Mouse (Mus musculus): ENCODE measurements around the gene Bicc1. TPM values are rescaled to one million over a fixed set of nuclear protein-coding genes. Genes with fewer than 3 reads are reported as not detected.

Bicc1 gene
- polyA plus RNA-seq, 1 experiment from 2014 or later, result 6.4 TPM

DNA sequence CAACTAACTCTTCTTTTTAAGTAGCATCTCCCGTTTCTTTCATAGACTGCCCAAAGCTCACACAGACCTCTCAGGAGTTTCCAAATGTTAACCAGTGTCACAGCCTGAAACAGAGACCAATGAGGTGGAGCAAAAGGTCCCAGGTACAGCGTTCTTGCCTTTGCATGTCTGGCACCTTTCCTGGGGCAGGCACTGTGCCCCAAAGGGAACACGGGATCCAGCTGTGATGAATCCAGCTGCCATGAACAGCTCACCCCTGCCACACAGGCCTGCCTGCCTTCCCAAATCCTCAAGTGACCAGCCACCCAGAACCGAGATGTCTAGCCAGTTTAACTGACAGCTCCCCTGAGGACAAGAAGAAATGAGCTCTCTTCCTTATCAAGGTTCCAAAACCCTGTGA is 36.1 kb downstream of the Bicc1 start:
- no peak for TF ChIP-seq CTCF (IDR thresholded peaks at IDR 0.05; ENCODE audit: low read depth)
- H3K36me3 ChIP-seq (ENCODE audit: control insufficient read depth, insufficient read depth), result no peaks in the 10 kb centered on the region
- no peak for ATAC-seq
- H3K27me3 ChIP-seq (replicated peaks; ENCODE audit: control insufficient read depth, insufficient read depth, low read length), result no peaks in the 10 kb centered on the region
- H3K27ac ChIP-seq (ENCODE audit: low read depth, low read length), result no peak overlapping the region
- no peak overlapping the region for H3K9ac ChIP-seq (ENCODE audit: low read depth, low read length)
- no peak overlapping the region for H3K4me3 ChIP-seq (ENCODE audit: low read depth, low read length)
- 56% methylated on average over 4 of the region's 4 CpGs for WGBS
- no peaks in the 10 kb centered on the region for H3K9me3 ChIP-seq (ENCODE audit: control insufficient read depth)
- no peaks in the 10 kb centered on the region for H3K4me1 ChIP-seq (replicated peaks; ENCODE audit: control insufficient read depth, insufficient read depth, low read length)
- no peak overlapping the region for H3K4me2 ChIP-seq (replicated peaks; ENCODE audit: low read depth)

DNA sequence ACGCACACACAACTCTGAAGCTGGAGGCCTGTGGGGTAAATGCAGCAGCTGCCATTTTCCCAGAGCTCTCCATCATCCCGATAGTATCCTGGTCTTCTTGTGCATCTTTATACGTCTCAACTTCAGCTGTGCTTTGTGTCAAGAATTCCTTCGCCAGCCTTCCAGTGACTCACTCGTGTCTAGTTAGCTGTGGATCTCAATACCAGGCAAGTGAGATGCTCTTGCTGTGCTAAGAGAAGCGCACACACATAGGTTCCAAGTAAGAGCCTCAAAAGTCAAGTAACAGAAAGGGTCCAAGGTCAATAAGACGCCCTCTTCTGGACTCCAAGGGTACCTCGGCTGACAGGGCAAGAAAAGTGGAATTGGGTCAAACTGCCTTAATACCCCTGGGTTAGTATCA is 37.0 kb downstream of the Bicc1 start:
- 84% methylated on average over 8 of the region's 8 CpGs for WGBS
- H3K4me1 ChIP-seq (replicated peaks; ENCODE audit: control insufficient read depth, insufficient read depth, low read length), result no peaks in the 10 kb centered on the region
- no peak for TF ChIP-seq CTCF (IDR thresholded peaks at IDR 0.05; ENCODE audit: low read depth)
- H3K27ac ChIP-seq (ENCODE audit: low read depth, low read length), result no peak overlapping the region
- no peaks in the 10 kb centered on the region for H3K9me3 ChIP-seq (ENCODE audit: control insufficient read depth)
- no peaks in the 10 kb centered on the region for H3K27me3 ChIP-seq (replicated peaks; ENCODE audit: control insufficient read depth, insufficient read depth, low read length)
- ATAC-seq, result no peak
- no peak overlapping the region for H3K4me2 ChIP-seq (replicated peaks; ENCODE audit: low read depth)
- no peaks in the 10 kb centered on the region for H3K36me3 ChIP-seq (ENCODE audit: control insufficient read depth, insufficient read depth)
- H3K4me3 ChIP-seq (ENCODE audit: low read depth, low read length), result no peak overlapping the region
- no peak overlapping the region for H3K9ac ChIP-seq (ENCODE audit: low read depth, low read length)

DNA sequence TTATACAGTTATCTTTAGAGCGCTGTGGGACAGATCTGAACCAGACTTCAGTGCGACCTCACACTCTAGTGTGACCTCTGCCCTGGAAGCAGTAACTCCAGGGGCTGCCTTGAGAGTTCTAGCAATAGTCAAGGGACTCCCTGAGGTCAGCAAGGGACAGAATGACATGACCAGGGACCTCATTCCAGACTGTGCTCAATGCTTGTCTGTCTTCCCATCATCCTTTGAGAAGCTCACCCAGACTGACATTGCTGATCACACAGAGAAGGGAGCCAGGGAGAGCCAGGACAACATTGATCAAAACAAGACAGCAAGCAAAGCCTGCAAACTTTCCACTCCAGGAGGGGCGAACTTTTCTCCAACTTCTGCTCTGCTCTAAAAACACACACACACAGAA is 38.7 kb downstream of the Bicc1 start:
- Histone ChIP-seq H3K4me1 (replicated peaks; ENCODE audit: control insufficient read depth, insufficient read depth, low read length) (no peaks in the 10 kb centered on the region), H3K9me3 (ENCODE audit: control insufficient read depth) (no peaks in the 10 kb centered on the region), H3K36me3 (ENCODE audit: control insufficient read depth, insufficient read depth) (no peaks in the 10 kb centered on the region), H3K9ac (ENCODE audit: low read depth, low read length) (no peak overlapping the region), H3K4me2 (replicated peaks; ENCODE audit: low read depth) (no peak overlapping the region), H3K27ac (ENCODE audit: low read depth, low read length) (no peak overlapping the region), H3K4me3 (ENCODE audit: low read depth, low read length) (no peak overlapping the region), H3K27me3 (replicated peaks; ENCODE audit: control insufficient read depth, insufficient read depth, low read length) (no peaks in the 10 kb centered on the region)
- TF ChIP-seq CTCF (IDR thresholded peaks at IDR 0.05; ENCODE audit: low read depth), result no peak
- ATAC-seq, result no peak
- WGBS, result 75% methylated on average over 3 of the region's 3 CpGs

DNA sequence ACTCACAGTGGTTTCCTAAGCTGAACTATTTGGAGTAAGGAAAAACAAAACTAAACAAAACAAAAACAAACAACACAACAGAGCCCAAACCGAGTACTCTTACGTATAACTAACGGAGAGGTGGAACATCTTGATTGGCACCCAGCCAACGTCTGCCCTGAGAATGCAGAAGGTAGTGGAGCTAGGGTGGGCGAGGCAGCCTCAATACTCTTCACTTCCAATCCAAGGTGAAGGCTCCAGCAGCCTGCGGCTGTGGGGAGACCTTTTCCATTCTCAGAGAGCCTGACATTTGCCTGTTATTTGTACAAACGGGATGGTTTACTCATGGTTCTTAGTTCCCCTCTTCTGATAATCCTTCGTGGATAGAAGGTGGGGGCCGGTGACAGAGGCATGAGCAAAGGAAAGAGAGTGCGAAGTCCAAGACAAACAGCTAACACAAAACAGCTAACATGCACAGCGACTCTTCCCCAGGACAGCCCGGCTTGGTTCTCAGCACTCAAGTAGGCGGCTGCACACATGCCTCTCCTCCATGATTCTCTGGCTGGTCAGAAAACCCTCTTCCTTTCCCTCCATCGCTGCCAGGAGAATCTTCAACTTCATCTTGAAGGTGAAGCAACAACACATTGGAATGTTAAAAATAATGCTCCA is 39.3 kb downstream of the Bicc1 start:
- H3K4me2 ChIP-seq (replicated peaks; ENCODE audit: low read depth), result no peak overlapping the region
- no peak for ATAC-seq
- H3K4me3 ChIP-seq (ENCODE audit: low read depth, low read length), result no peak overlapping the region
- H3K27ac ChIP-seq (ENCODE audit: low read depth, low read length), result no peak overlapping the region
- no peaks in the 10 kb centered on the region for H3K27me3 ChIP-seq (replicated peaks; ENCODE audit: control insufficient read depth, insufficient read depth, low read length)
- H3K9ac ChIP-seq (ENCODE audit: low read depth, low read length), result no peak overlapping the region
- H3K9me3 ChIP-seq (ENCODE audit: control insufficient read depth), result no peaks in the 10 kb centered on the region
- H3K4me1 ChIP-seq (replicated peaks; ENCODE audit: control insufficient read depth, insufficient read depth, low read length), result no peaks in the 10 kb centered on the region
- 45% methylated on average over 14 of the region's 14 CpGs for WGBS
- H3K36me3 ChIP-seq (ENCODE audit: control insufficient read depth, insufficient read depth), result no peaks in the 10 kb centered on the region
- no peak for TF ChIP-seq CTCF (IDR thresholded peaks at IDR 0.05; ENCODE audit: low read depth)

DNA sequence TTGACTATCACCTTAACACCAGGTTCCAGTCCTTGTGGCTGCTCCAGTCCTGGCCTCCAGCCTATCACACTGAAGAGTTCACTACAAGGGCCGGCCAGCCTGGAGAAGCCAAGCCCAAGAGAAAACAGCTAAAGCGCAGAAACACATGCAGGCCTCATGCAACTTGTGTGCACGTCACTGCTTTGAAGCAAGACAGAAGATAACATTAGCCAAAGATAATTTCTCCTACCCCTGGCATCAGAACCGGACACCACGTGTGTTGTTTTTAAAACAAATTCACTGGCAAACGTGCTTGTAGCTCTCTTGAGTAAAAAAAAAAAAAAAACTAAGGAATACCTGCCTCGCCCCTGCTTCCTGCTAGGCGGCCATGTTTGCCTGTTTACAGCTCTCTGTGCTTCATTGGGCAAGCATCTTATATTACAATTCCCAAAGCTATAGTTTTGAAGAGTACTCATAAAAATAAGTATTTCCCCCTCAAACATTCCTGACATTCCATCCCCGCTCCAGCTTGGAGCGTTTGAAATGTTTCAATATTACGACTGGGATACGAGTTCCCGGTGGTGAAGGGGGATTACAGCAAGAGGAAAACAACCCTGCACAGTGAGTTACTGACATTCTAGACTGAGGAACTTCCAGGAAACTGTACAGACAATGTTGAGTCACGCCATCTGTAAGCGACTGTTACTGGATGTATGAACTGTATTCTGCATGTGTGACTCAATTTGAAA is 40.2 kb downstream of the Bicc1 start:
- 50% methylated on average over 15 of the region's 15 CpGs for WGBS
- no peak for ATAC-seq
- Histone ChIP-seq H3K27me3 (replicated peaks; ENCODE audit: control insufficient read depth, insufficient read depth, low read length) (no peaks in the 10 kb centered on the region), H3K9me3 (ENCODE audit: control insufficient read depth) (no peaks in the 10 kb centered on the region), H3K27ac (ENCODE audit: low read depth, low read length) (no peak overlapping the region), H3K36me3 (ENCODE audit: control insufficient read depth, insufficient read depth) (no peaks in the 10 kb centered on the region), H3K4me2 (replicated peaks; ENCODE audit: low read depth) (no peak overlapping the region), H3K4me3 (ENCODE audit: low read depth, low read length) (no peak overlapping the region), H3K9ac (ENCODE audit: low read depth, low read length) (no peak overlapping the region), H3K4me1 (replicated peaks; ENCODE audit: control insufficient read depth, insufficient read depth, low read length) (no peaks in the 10 kb centered on the region)
- no peak for TF ChIP-seq CTCF (IDR thresholded peaks at IDR 0.05; ENCODE audit: low read depth)

DNA sequence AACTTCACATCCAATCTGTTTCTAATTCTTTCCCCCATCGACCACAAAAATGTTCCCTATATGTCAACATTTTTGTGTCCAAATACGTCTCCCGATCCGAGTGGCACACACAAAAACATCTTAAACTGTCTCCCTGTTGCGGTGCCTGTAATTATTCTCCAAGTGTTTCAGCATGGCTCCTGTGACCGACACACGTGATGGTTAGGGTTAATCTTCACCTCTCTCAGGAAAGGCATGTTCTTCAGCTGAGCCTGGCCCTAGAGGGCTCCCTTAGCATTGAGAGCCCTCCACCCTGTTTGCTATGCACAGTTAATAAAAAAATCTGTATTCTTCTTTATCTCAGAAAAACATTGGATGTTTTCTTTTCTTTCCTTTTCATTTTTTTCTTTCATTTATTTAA is 41.7 kb downstream of the Bicc1 start:
- H3K9me3 ChIP-seq (ENCODE audit: control insufficient read depth), result no peaks in the 10 kb centered on the region
- no peak overlapping the region for H3K4me2 ChIP-seq (replicated peaks; ENCODE audit: low read depth)
- no peak for TF ChIP-seq CTCF (IDR thresholded peaks at IDR 0.05; ENCODE audit: low read depth)
- no peaks in the 10 kb centered on the region for H3K4me1 ChIP-seq (replicated peaks; ENCODE audit: control insufficient read depth, insufficient read depth, low read length)
- H3K9ac ChIP-seq (ENCODE audit: low read depth, low read length), result no peak overlapping the region
- no peak overlapping the region for H3K4me3 ChIP-seq (ENCODE audit: low read depth, low read length)
- 88% methylated on average over 7 of the region's 7 CpGs for WGBS
- no peak overlapping the region for H3K27ac ChIP-seq (ENCODE audit: low read depth, low read length)
- no peaks in the 10 kb centered on the region for H3K36me3 ChIP-seq (ENCODE audit: control insufficient read depth, insufficient read depth)
- H3K27me3 ChIP-seq (replicated peaks; ENCODE audit: control insufficient read depth, insufficient read depth, low read length), result no peaks in the 10 kb centered on the region
- no peak for ATAC-seq

Data from intestine, postnatal 0 days (tissue).